9 mouse cellular contexts compared by ENCODE assay signal in genomic region chr11:6266621-6267020, GRCm38 (mm10). TPM values are rescaled to one million over a fixed set of nuclear protein-coding genes. Genes with fewer than 3 reads are reported as not detected.
DNase-seq lines count a peak whose midpoint lies in the region; ATAC-seq and TF ChIP-seq lines count a peak whose summit lies in the region.
"Had no signal": no experiment of that assay in that cellular context is flagged by ENCODE, and none has a peak within 500 bp of the region (broad histone marks: within the 10 kb centered on the region; RNA-seq: fewer than 3 reads in every experiment).

No protein-coding gene starts in this region.

- no peaks in the 10 kb centered on the region for H3K27me3 ChIP-seq in heart, embryonic 13.5 days (replicated peaks)
- H3K27me3 ChIP-seq in ES-Bruce4 (ENCODE audit: control insufficient read depth, insufficient read depth, low read length, poor library complexity, severe bottlenecking), result no peaks in the 10 kb centered on the region
- H3K27me3 ChIP-seq in forebrain, embryonic 15.5 days, result no peaks in the 10 kb centered on the region
- H3K27me3 ChIP-seq in liver, embryonic 16.5 days (ENCODE audit: control insufficient read depth, insufficient read depth, low read depth, low read length), result no peaks in the 10 kb centered on the region

- intact Hi-C loops in heart, postnatal 14 days (cut with DNase I), result no loop called here

- no peak for ATAC-seq in heart, embryonic 13.5 days (ENCODE audit: extremely low read depth, insufficient number of reproducible peaks, low FRiP score, low TSS enrichment)
- ATAC-seq in forebrain, embryonic 15.5 days (replicated peaks), result no peak
- ATAC-seq in liver, embryonic 16.5 days (ENCODE audit: low read depth), result no peak

- no peak for TF ChIP-seq POLR2A in ES-Bruce4 (IDR thresholded peaks at IDR 0.05; ENCODE audit: insufficient read depth, low read length)

- TF ChIP-seq CTCF in ES-Bruce4 (IDR thresholded peaks at IDR 0.05; ENCODE audit: low read depth, low read length), result no peak

- TF ChIP-seq EP300 in ES-Bruce4 (IDR thresholded peaks at IDR 0.05; ENCODE audit: insufficient read depth, low read depth, low read length), result no peak

- peak overlapping the region; percentile 82 for H3K4me2 ChIP-seq in heart, embryonic 13.5 days
- H3K4me2 ChIP-seq in forebrain, embryonic 15.5 days (replicated peaks), result peak overlapping the region; percentile 91
- peak overlapping the region; percentile 76 for H3K4me2 ChIP-seq in liver, embryonic 16.5 days (ENCODE audit: low read depth, low read length)

- peak overlapping the region; percentile 97 for H3K4me3 ChIP-seq in heart, embryonic 13.5 days
- H3K4me3 ChIP-seq in ES-Bruce4 (ENCODE audit: low read depth, low read length), result peak overlapping the region; percentile 83
- peak overlapping the region; percentile 94 for H3K4me3 ChIP-seq in forebrain, embryonic 15.5 days
- peak overlapping the region; percentile 94 for H3K4me3 ChIP-seq in liver, embryonic 16.5 days (ENCODE audit: low read depth, low read length)

- no peak overlapping the region for H3K27ac ChIP-seq in heart, embryonic 13.5 days (replicated peaks)
- H3K27ac ChIP-seq in ES-Bruce4 (ENCODE audit: insufficient read depth, low read length), result no peak overlapping the region
- no peak overlapping the region for H3K27ac ChIP-seq in forebrain, embryonic 15.5 days (replicated peaks)
- no peak overlapping the region for H3K27ac ChIP-seq in liver, embryonic 16.5 days (ENCODE audit: low read length)

- 68% methylated on average over 9 of the region's 9 CpGs for WGBS in heart, embryonic 13.5 days
- 66% methylated on average over 9 of the region's 9 CpGs for WGBS in forebrain, embryonic 15.5 days
- 52% methylated on average over 9 of the region's 9 CpGs for WGBS in liver, embryonic 16.5 days (ENCODE audit: insufficient replicate concordance)

- peak overlapping the region; percentile 96 for H3K9ac ChIP-seq in heart, embryonic 13.5 days
- H3K9ac ChIP-seq in ES-Bruce4 (ENCODE audit: low read depth, poor library complexity, severe bottlenecking), result peak overlapping the region; percentile 70
- H3K9ac ChIP-seq in forebrain, embryonic 15.5 days (replicated peaks), result peak overlapping the region; percentile 93
- peak overlapping the region; percentile 89 for H3K9ac ChIP-seq in liver, embryonic 16.5 days (ENCODE audit: low read depth, low read length)

- H3K4me1 ChIP-seq in heart, embryonic 13.5 days, result peaks cover 10% of the 10 kb centered on the region
- no peaks in the 10 kb centered on the region for H3K4me1 ChIP-seq in ES-Bruce4 (ENCODE audit: control insufficient read depth, insufficient read depth, low read length)
- H3K4me1 ChIP-seq in forebrain, embryonic 15.5 days, result peaks cover 20% of the 10 kb centered on the region
- peaks cover 10% of the 10 kb centered on the region for H3K4me1 ChIP-seq in liver, embryonic 16.5 days (ENCODE audit: control insufficient read depth, low read depth, low read length)

- no peak for DNase-seq in heart, postnatal 14 days
- no peak for DNase-seq in ovary, postnatal 14 days (ENCODE audit: low spot score)
- DNase-seq in right cerebral cortex, postnatal 36 days (ENCODE audit: low spot score in 2 of 2), result no peak
- DNase-seq in thymus, adult 18-20 months, result no peak

- H3K36me3 ChIP-seq in heart, embryonic 13.5 days, result peaks cover 66% of the 10 kb centered on the region
- H3K36me3 ChIP-seq in ES-Bruce4 (ENCODE audit: control insufficient read depth, insufficient read depth, low read length, poor library complexity, severe bottlenecking), result peaks cover 40% of the 10 kb centered on the region
- peaks cover 65% of the 10 kb centered on the region for H3K36me3 ChIP-seq in forebrain, embryonic 15.5 days
- H3K36me3 ChIP-seq in liver, embryonic 16.5 days (ENCODE audit: control insufficient read depth, insufficient read depth), result peaks cover 30% of the 10 kb centered on the region

- no peaks in the 10 kb centered on the region for H3K9me3 ChIP-seq in heart, embryonic 13.5 days
- no peaks in the 10 kb centered on the region for H3K9me3 ChIP-seq in ES-Bruce4 (replicated peaks; ENCODE audit: control insufficient read depth, insufficient read depth, low read length, poor library complexity, severe bottlenecking)
- no peaks in the 10 kb centered on the region for H3K9me3 ChIP-seq in forebrain, embryonic 15.5 days
- no peaks in the 10 kb centered on the region for H3K9me3 ChIP-seq in liver, embryonic 16.5 days (replicated peaks; ENCODE audit: control insufficient read depth, low read length)

RNA-seq across cellular contexts. Expression of gene Ddx56, which starts 1.0 kb away (rescaled TPM):
- 59.4 and 60.0 TPM in 2 replicates for polyA plus RNA-seq in heart, embryonic 13.5 days (2015; fragmentation: Nextera tagmentation; extraction: Ambion mirVana)
- total RNA-seq in heart, postnatal 14 days (2021), result 10 to 100 TPM; 24.9 to 25.4 TPM
- polyA plus RNA-seq in ES-Bruce4 (2011; ENCODE audit: insufficient read depth, insufficient read length, low read depth, missing spikeins), result 60.4 and 62.7 TPM in 2 replicates
- polyA plus RNA-seq in forebrain, embryonic 15.5 days (2015; fragmentation: Nextera tagmentation; extraction: Ambion mirVana), result 82.5 and 83.6 TPM in 2 replicates
- 40.2 and 42.1 TPM in 2 replicates for polyA plus RNA-seq in liver, embryonic 16.5 days (2015; fragmentation: Nextera tagmentation; extraction: Ambion mirVana)

RNA-seq across cellular contexts. Expression of gene Tmed4, which starts 8.0 kb away (rescaled TPM):
- 71.3 and 83.0 TPM in 2 replicates for polyA plus RNA-seq in heart, embryonic 13.5 days (2015; fragmentation: Nextera tagmentation; extraction: Ambion mirVana)
- total RNA-seq in heart, postnatal 14 days (2021), result 10 to 100 TPM; 72.9 to 73.5 TPM
- 38.5 and 41.5 TPM in 2 replicates for polyA plus RNA-seq in ES-Bruce4 (2011; ENCODE audit: insufficient read depth, insufficient read length, low read depth, missing spikeins)
- 154 and 168 TPM in 2 replicates for polyA plus RNA-seq in forebrain, embryonic 15.5 days (2015; fragmentation: Nextera tagmentation; extraction: Ambion mirVana)
- 40.7 and 42.5 TPM in 2 replicates for polyA plus RNA-seq in liver, embryonic 16.5 days (2015; fragmentation: Nextera tagmentation; extraction: Ambion mirVana)

RNA-seq across cellular contexts. Expression of gene Ogdh, which starts 24.8 kb away (rescaled TPM):
- polyA plus RNA-seq in heart, embryonic 13.5 days (2015; fragmentation: Nextera tagmentation; extraction: Ambion mirVana), result 226 and 229 TPM in 2 replicates
- 1,000 to 10,000 TPM; 1,493 to 1,546 TPM for total RNA-seq in heart, postnatal 14 days (2021)
- polyA plus RNA-seq in ES-Bruce4 (2011; ENCODE audit: insufficient read depth, insufficient read length, low read depth, missing spikeins), result 75.7 and 77.6 TPM in 2 replicates
- 88.0 and 88.7 TPM in 2 replicates for polyA plus RNA-seq in forebrain, embryonic 15.5 days (2015; fragmentation: Nextera tagmentation; extraction: Ambion mirVana)
- 89.3 and 93.8 TPM in 2 replicates for polyA plus RNA-seq in liver, embryonic 16.5 days (2015; fragmentation: Nextera tagmentation; extraction: Ambion mirVana)

RNA-seq across cellular contexts. Expression of gene Npc1l1, which starts 36.7 kb away (rescaled TPM):
- polyA plus RNA-seq in heart, embryonic 13.5 days (2015; fragmentation: Nextera tagmentation; extraction: Ambion mirVana), result not detected in 2 replicates
- under 1 TPM; 0.07 to 0.10 TPM for total RNA-seq in heart, postnatal 14 days (2021)
- 0.45 and 0.75 TPM in 2 replicates for polyA plus RNA-seq in ES-Bruce4 (2011; ENCODE audit: insufficient read depth, insufficient read length, low read depth, missing spikeins)
- polyA plus RNA-seq in forebrain, embryonic 15.5 days (2015; fragmentation: Nextera tagmentation; extraction: Ambion mirVana), result 0.04 TPM in 1 of 2 replicates, not detected in the other
- 0.05 and 0.26 TPM in 2 replicates for polyA plus RNA-seq in liver, embryonic 16.5 days (2015; fragmentation: Nextera tagmentation; extraction: Ambion mirVana)
- total RNA-seq: neutrophil, adult 5-6 weeks had no signal
